Mouse (Mus musculus): ENCODE results near the gene Sbsn. TPM values are rescaled to one million over a fixed set of nuclear protein-coding genes. Genes with fewer than 3 reads are reported as not detected.
"Not testable (repeated sequence)": the region's sequence is repeated elsewhere in the genome, so short reads cannot be mapped to it uniquely, and the experiment has no call there.

Gene Sbsn
- polyA plus RNA-seq, 1 experiment from 2014 or later: 0.69 TPM

DNA sequence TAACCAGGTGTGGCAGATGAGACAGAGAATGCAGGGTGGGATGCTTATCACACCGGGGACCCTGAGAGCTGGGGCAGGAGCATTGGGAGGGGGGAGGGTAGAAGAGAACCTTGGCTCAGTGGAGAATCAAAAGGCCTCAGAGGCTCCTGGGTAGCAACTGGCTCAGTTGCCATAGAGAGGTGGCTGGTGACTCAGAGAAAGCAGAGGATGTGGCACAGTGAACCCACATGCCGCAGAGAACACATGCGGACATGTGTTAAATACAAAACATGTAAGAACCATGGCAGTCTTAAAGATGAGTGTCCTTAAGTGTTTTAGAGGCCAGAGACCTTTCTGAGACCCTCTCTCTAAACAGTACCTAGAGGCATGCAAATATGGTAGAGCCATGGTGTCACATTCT is 15.1 kb upstream of the Sbsn start:
- Histone ChIP-seq H3K27me3 (ENCODE audit: insufficient read depth, low read length) (no peaks in the 10 kb centered on the region), H3K4me1 (ENCODE audit: insufficient read depth) (peaks cover 4% of the 10 kb centered on the region; the same call in 1 of the 2 replicates), H3K9ac (replicated peaks) (no peak overlapping the region), H3K4me3 (ENCODE audit: low read depth, low read length) (no peak overlapping the region), H3K9me3 (ENCODE audit: low read length) (no peaks in the 10 kb centered on the region), H3K4me2 (ENCODE audit: low read depth, low read length) (no peak overlapping the region), H3K36me3 (replicated peaks; ENCODE audit: insufficient read depth, low read length) (peaks cover 15% of the 10 kb centered on the region), H3K27ac (ENCODE audit: low read depth) (no peak overlapping the region)
- WGBS (ENCODE audit: insufficient replicate concordance): 81% methylated on average over 3 of the region's 3 CpGs
- DNase-seq: no peak
- no peak for ATAC-seq
- no peak for TF ChIP-seq CTCF (IDR thresholded peaks at IDR 0.05; ENCODE audit: low read depth)
- no peak for TF ChIP-seq EP300 (IDR thresholded peaks at IDR 0.05; ENCODE audit: low read depth)

DNA sequence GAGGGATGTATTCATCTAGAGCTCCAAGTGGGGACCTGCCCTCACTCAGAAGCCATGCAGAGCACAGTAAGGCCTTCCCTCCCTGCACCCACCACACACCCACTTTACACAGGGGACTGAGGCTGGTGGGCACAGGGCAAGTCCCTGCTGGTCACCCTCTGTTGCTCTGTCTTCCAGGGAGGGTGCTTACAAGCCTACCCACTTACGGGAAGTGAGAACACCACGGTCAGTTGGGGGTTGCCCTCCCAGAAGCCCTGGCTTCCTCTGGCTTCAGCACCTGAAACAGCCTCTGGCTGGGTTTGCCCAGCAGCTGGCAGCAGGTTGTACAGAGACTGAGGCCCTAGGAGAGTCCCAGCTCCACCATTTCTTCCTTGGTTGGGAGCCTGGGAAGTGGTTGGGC is 8.7 kb upstream of the Sbsn start:
- DNase-seq (peak; percentile 35), ATAC-seq (peak; percentile 40; the same call in 1 of the 2 replicates)
- WGBS (ENCODE audit: insufficient replicate concordance): 32% methylated on average over 2 of the region's 2 CpGs
- H3K36me3 ChIP-seq (replicated peaks; ENCODE audit: insufficient read depth, low read length); H3K4me1 ChIP-seq (ENCODE audit: insufficient read depth); H3K4me3 ChIP-seq (ENCODE audit: low read depth, low read length); H3K4me2 ChIP-seq (ENCODE audit: low read depth, low read length); H3K27ac ChIP-seq (ENCODE audit: low read depth); H3K27me3 ChIP-seq (ENCODE audit: insufficient read depth, low read length); H3K9me3 ChIP-seq (ENCODE audit: low read length); H3K9ac ChIP-seq (replicated peaks): not testable (repeated sequence)

DNA sequence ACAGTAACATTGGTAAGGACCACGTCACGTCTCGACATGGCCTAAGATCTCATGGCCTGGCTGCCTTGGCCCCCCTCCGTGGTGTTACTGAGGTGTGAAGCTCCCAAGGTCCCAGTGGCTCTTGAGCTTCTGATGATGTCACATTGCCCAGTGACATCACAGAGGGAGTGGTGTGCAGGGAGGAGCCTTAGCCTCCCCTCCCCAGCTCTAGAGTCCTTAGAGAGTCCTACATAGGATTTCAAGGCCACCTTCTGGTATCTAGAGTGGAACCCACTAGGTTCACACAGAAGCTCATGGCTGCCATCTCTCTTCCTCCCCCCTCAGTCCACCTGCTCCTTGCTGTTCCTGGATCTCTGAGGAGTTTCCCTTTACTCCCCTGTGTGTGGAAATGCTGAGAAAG is 7.7 kb upstream of the Sbsn start, which contains the start of gene Gapdhs:
Gapdhs (minus strand) TSS at position 65 of the 400 bp plus-strand sequence.
- peak; percentile 31; the same call in 1 of the 2 replicates for ATAC-seq
- H3K9me3 ChIP-seq (ENCODE audit: low read length); H3K4me1 ChIP-seq (ENCODE audit: insufficient read depth); H3K36me3 ChIP-seq (replicated peaks; ENCODE audit: insufficient read depth, low read length); DNase-seq; H3K4me2 ChIP-seq (ENCODE audit: low read depth, low read length); H3K27me3 ChIP-seq (ENCODE audit: insufficient read depth, low read length); H3K27ac ChIP-seq (ENCODE audit: low read depth); H3K9ac ChIP-seq (replicated peaks); H3K4me3 ChIP-seq (ENCODE audit: low read depth, low read length): not testable (repeated sequence)
- no CpG with 5 or more reads among the region's 4 CpGs for WGBS (ENCODE audit: insufficient replicate concordance)

DNA sequence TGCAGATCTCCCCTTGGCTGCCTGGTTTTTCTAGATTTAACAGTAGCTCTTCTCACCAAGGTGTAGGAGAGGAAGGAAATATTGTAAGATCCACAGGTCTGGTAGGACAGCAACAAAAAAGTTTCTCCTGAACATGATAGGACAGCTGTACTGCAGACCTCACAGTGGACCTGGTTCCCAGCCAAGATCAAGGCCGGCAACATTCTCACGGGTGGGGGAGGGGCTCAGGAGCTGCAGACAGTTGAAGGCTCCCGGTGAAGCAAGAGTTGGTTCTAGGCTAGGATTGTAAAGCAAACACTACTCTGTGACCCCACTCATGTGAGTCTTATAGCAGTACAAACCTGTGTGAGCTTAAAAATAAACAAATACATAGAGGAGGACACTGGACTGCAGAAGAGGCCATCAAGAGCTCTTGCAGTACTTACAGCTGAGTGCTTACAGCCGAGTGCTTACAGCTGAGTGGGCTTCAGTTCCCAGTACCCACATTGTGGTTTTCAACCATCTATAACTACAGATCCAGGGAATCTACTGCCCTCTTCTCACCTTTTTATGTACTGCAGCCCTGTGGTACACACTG is 7.2 kb upstream of the Sbsn start:
- no peak for TF ChIP-seq EP300 (IDR thresholded peaks at IDR 0.05; ENCODE audit: low read depth)
- H3K4me3 ChIP-seq (ENCODE audit: low read depth, low read length): no peak overlapping the region
- H3K27me3 ChIP-seq (ENCODE audit: insufficient read depth, low read length): no peaks in the 10 kb centered on the region
- H3K9me3 ChIP-seq (ENCODE audit: low read length): no peaks in the 10 kb centered on the region
- H3K27ac ChIP-seq (ENCODE audit: low read depth): no peak overlapping the region
- peaks cover 5% of the 10 kb centered on the region; the same call in 1 of the 2 replicates for H3K4me1 ChIP-seq (ENCODE audit: insufficient read depth)
- DNase-seq: peak; percentile 71
- ATAC-seq: peak; percentile 74
- no peak overlapping the region for H3K4me2 ChIP-seq (ENCODE audit: low read depth, low read length)
- no peak overlapping the region for H3K9ac ChIP-seq (replicated peaks)
- 42% methylated on average over 4 of the region's 4 CpGs for WGBS (ENCODE audit: insufficient replicate concordance)
- no peaks in the 10 kb centered on the region for H3K36me3 ChIP-seq (replicated peaks; ENCODE audit: insufficient read depth, low read length)

DNA sequence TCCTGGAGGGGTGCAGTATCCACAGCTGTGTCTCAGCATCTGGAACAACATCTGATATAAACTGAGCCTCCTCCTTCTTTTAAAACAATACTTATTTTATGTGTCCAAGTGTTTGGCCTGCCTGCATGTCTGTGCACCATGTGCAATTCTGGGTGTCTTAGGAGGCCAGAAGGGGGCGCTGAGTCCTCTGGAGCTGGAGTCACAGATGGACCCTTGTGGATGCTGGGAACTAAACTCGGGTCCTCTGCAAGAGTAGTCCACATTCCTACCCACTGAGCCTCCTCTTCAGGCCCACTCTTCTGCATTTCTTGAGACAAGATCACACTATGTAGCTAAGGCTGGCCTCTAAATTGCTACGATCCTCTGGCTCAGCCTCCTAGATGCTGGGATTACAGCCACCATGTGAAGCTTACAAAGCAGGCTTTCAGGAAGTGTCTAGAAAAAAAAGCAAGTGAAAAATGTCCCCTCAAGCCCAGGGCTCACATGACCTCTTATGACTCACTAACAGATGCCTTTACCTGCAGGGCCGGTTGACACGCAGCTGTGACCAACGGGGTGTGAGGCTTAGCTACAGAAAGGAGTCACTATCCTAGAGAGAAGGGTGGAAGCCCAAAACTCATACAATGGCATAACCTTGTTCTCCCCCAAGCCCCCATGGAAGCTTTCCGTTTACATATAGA is 3.6 kb upstream of the Sbsn start:
- 77% methylated on average over 7 of the region's 7 CpGs for WGBS (ENCODE audit: insufficient replicate concordance)
- H3K9me3 ChIP-seq (ENCODE audit: low read length): no peaks in the 10 kb centered on the region
- no peak overlapping the region for H3K9ac ChIP-seq (replicated peaks)
- H3K4me1 ChIP-seq (ENCODE audit: insufficient read depth): peaks cover 5% of the 10 kb centered on the region; the same call in 1 of the 2 replicates
- H3K27me3 ChIP-seq (ENCODE audit: insufficient read depth, low read length): no peaks in the 10 kb centered on the region
- ATAC-seq (no peak), DNase-seq (no peak)
- H3K27ac ChIP-seq (ENCODE audit: low read depth): no peak overlapping the region
- peak; percentile 30 for TF ChIP-seq CTCF (IDR thresholded peaks at IDR 0.05; ENCODE audit: low read depth)
- no peak for TF ChIP-seq EP300 (IDR thresholded peaks at IDR 0.05; ENCODE audit: low read depth)
- no peak overlapping the region for H3K4me2 ChIP-seq (ENCODE audit: low read depth, low read length)
- H3K4me3 ChIP-seq (ENCODE audit: low read depth, low read length): no peak overlapping the region
- no peaks in the 10 kb centered on the region for H3K36me3 ChIP-seq (replicated peaks; ENCODE audit: insufficient read depth, low read length)

DNA sequence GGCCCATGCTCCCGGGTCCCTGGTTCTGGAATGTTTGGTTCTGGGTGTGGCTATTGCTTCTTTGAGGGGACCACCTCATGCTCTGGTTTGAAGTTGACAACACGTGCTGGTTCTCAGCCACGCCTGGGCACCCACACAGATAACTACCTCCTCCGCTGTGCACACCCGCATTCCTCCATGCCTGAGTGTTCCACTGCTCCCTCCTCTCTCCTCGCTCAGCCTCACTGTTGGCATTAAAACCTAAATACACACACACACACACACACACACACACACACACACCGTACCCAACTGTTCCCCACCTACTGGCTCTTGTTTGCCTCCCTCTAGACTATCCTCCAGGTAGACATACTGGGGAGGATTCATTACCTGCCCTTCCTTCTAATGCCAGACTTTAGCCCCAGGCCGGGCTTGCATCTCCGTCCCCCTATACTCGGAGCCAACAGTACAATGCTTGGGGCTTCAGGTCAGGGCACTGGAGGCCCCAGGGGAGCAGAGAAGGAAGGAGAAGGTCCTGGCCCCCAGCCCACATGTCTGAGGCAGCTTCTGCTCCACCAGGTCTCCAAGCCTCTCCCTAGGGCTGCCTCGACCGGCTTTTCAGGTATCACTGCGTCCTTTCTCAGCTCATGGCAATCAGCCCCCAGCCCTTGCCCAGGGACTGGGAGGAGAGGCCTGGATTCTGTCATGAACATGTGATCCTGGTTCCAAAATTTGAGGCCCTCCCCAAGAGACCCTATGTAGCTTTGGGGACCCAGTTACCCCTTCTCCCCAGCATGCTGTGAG is 1.3 kb upstream of the Sbsn start:
- ATAC-seq (no peak), DNase-seq (no peak)
- Histone ChIP-seq H3K9ac (replicated peaks) (no peak overlapping the region), H3K4me2 (ENCODE audit: low read depth, low read length) (no peak overlapping the region), H3K27me3 (ENCODE audit: insufficient read depth, low read length) (no peaks in the 10 kb centered on the region), H3K4me1 (ENCODE audit: insufficient read depth) (no peaks in the 10 kb centered on the region), H3K9me3 (ENCODE audit: low read length) (peaks cover 8% of the 10 kb centered on the region), H3K27ac (ENCODE audit: low read depth) (no peak overlapping the region), H3K36me3 (replicated peaks; ENCODE audit: insufficient read depth, low read length) (no peaks in the 10 kb centered on the region), H3K4me3 (ENCODE audit: low read depth, low read length) (no peak overlapping the region)
- TF ChIP-seq CTCF (IDR thresholded peaks at IDR 0.05; ENCODE audit: low read depth): no peak
- no peak for TF ChIP-seq EP300 (IDR thresholded peaks at IDR 0.05; ENCODE audit: low read depth)
- WGBS (ENCODE audit: insufficient replicate concordance): 74% methylated on average over 13 of the region's 13 CpGs

Data from liver, postnatal 0 days (tissue).